Mouse (Mus musculus) neural tube, embryonic 14.5 days (tissue): ENCODE results near the gene Apoe. TPM values are rescaled to one million over a fixed set of nuclear protein-coding genes. Genes with fewer than 3 reads are reported as not detected.

Experiments used
- ATAC-seq: fragments of 200-750 bp; cut with Nextera tagmentation; 2 replicates; pipeline ENCODE4 v1.8.0; 2017; ENCODE audit warnings: low read depth, mild to moderate bottlenecking, moderate TSS enrichment, moderate library complexity
- H3K27ac ChIP-seq: fragments of 300-500 bp; sonication (generic); 2 replicates; pipeline ENCODE4 v1.5.1; 2014; ENCODE audit warnings: low read depth, mild to moderate bottlenecking, control low read depth, low read length, moderate library complexity, mixed read lengths
- H3K27me3 ChIP-seq: fragments of 300-500 bp; sonication (generic); 2 replicates; pipeline ENCODE4 v1.6.1; 2014; ENCODE audit warnings: low read length; ENCODE audit not compliant: control insufficient read depth, insufficient read depth
- H3K36me3 ChIP-seq: fragments of 300-500 bp; sonication (generic); 2 replicates; pipeline ENCODE4 v1.6.1; 2014; ENCODE audit warnings: low read length, mixed read lengths; ENCODE audit not compliant: control insufficient read depth, insufficient read depth
- H3K4me1 ChIP-seq: fragments of 300-500 bp; sonication (generic); 2 replicates; pipeline ENCODE4 v1.6.1; 2014; ENCODE audit warnings: low read length; ENCODE audit not compliant: control insufficient read depth, insufficient read depth
- H3K4me2 ChIP-seq: fragments of 300-500 bp; sonication (generic); 2 replicates; pipeline ENCODE4 v1.6.1; 2014; ENCODE audit warnings: mild to moderate bottlenecking, low read depth, low read length, control low read depth
- H3K4me3 ChIP-seq: fragments of 300-500 bp; sonication (generic); 2 replicates; pipeline ENCODE4 v1.5.1; 2014; ENCODE audit warnings: low read depth, low read length, control low read depth, mixed read lengths
- H3K9ac ChIP-seq: fragments of 300-500 bp; sonication (generic); replicated peaks from 2 replicates; pipeline ENCODE4 v1.6.1; 2014; ENCODE audit warnings: low read depth, mild to moderate bottlenecking, control low read depth, low read length, mixed read lengths
- H3K9me3 ChIP-seq: fragments of 300-500 bp; sonication (generic); 2 replicates; pipeline ENCODE4 v1.6.1; 2016; ENCODE audit warnings: low read length; ENCODE audit not compliant: control insufficient read depth
- whole genome bisulfite sequencing: fragments of 180-500 bp; shearing (Covaris S2); extraction: QIAGEN DNeasy Blood & Tissue Kit; methylation state at CpG from one replicate; pipeline ENCODE4 v1.1.7; 2014; 5-methylcytosine and 5-hydroxymethylcytosine counted together
- polyA plus RNA-seq: library from polyadenylated mRNA; unstranded; fragments of >200 nt; fragmentation: Nextera tagmentation; extraction: Ambion mirVana; gene quantifications from 2 replicates; pipeline ENCODE4 v1.2.1, GENCODE M21; 2014

Gene Apoe
- polyA plus RNA-seq = 310 and 558 TPM in 2 replicates

GRCm38 (mm10) chr7:19698907-19699826, at the start of gene Apoe:
TSS of gene Apoe (minus strand) at chr7:19699188.
- peak; percentile 66 for ATAC-seq

DNA sequence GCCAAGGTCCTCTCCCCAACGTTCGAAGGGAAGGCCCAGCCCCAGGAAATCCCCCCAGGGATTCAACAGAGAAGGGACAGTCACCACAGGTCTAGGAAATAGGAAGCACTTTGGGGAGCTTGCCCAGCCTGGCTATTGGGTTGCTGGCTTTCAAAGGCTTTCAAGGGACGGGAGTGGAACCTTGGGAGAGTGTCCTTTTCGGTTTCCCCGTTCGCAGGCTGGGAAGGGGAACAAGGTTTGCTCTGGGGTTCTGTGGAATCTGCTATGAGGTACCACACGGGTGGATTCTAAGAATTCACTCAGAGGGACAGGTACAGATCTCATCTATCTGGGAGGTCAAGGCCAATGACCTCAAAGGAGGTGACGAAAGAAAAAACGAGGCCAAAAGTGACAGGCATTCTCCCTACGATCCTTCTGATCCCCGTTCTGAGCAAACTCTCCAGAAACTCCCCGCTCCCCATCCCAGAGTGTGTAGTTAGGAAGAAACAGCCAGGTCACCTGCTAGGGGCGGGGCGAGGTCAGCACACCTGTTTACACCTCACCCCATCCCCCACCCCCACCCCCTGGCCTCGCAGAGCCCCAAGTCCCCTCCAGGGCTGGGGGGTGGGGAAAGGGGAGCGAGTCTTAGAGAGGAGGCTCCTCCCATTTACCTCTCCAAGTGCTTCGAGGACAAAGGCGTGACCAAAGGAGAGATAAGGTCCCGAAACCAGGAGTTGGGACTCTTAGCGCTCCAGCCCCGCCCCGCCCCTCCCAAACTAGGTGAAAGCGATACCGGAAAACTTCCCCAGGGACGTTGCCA, 48.6 kb upstream of the Apoe start:
- Histone ChIP-seq H3K4me3 (peak overlapping the region; percentile 82), H3K27ac (no peak overlapping the region), H3K4me2 (peak overlapping the region; percentile 68), H3K4me1 (peaks cover 23% of the 10 kb centered on the region), H3K9me3 (no peaks in the 10 kb centered on the region), H3K36me3 (0 out of 2 replicates have a peak, but pooled peaks cover 8% of the 10 kb centered on the region), H3K27me3 (no peaks in the 10 kb centered on the region), H3K9ac (no peak overlapping the region)
- 5% methylated on average over 25 of the region's 25 CpGs for WGBS
- ATAC-seq = no peak

More at GRCm38 (mm10) chr7:19698907-19699826, at the start of gene Apoe:
- Histone ChIP-seq H3K4me2 (peak within 1 kb of the TSS; percentile 47), H3K9me3 (no peaks in the 10 kb centered on the region), H3K27ac (no peak within 1 kb of the TSS), H3K9ac (peak within 1 kb of the TSS; percentile 39), H3K4me1 (peaks cover 5% of the 10 kb centered on the region), H3K4me3 (peak within 1 kb of the TSS; percentile 28), H3K27me3 (no peaks in the 10 kb centered on the region), H3K36me3 (no peaks in the 10 kb centered on the region)
- 2% methylated on average over 19 of the region's 20 CpGs for WGBS

DNA sequence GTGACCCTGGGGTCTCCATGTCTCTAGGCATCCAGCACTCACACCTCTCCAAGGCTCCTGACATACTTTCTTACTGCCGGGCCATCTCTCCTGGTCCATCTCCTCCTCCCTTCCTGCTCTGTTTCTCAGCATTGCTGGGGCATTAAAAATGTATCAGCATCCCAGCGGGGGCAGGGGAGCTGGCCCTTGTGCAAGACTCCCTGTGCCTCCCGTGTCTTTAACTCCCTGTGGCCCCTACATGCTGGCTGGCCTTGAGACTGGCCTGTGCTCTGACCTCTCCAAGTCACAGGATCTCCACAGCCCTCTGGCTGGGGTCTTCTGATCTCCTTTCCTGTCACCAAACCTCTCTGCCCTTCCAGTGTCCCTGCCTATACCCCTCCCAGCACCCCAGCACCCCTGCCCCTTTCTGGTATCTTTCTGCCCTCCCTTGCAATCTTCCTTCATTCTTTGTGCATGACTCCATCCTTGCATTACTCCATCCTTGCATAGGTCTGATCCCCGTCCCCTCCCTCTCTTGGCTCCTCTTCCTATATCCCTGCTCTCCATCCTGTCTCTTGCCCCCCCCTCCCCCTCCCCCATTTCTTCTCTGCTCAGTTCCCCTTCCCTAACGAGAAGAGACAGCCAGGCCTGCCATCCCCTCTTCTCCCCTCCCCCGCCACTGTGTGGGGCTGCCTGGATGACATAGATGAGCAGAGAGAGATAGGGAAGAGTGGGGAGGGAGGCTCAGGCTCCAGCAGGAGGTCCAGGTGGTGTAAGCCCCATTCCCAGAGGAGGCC, 47.6 kb upstream of the Apoe start:
- H3K36me3 ChIP-seq = 0 out of 2 replicates have a peak, but pooled peaks cover 8% of the 10 kb centered on the region

GRCm38 (mm10) chr7:19745971-19746370, 47.0 kb upstream of the Apoe start:
- Histone ChIP-seq H3K36me3 (0 out of 2 replicates have a peak, but pooled peaks cover 8% of the 10 kb centered on the region), H3K4me3 (no peak overlapping the region), H3K27ac (no peak overlapping the region), H3K9me3 (no peaks in the 10 kb centered on the region), H3K27me3 (no peaks in the 10 kb centered on the region), H3K9ac (no peak overlapping the region), H3K4me2 (no peak overlapping the region), H3K4me1 (peaks cover 23% of the 10 kb centered on the region)
- ATAC-seq = no peak
- WGBS = 89% methylated on average over 9 of the region's 10 CpGs

More for the DNA sequence above, 47.6 kb upstream of the Apoe start:
- H3K4me1 ChIP-seq = peaks cover 23% of the 10 kb centered on the region
- 39% methylated on average over 6 of the region's 6 CpGs for WGBS
- no peak overlapping the region for H3K4me3 ChIP-seq
- H3K27me3 ChIP-seq = no peaks in the 10 kb centered on the region
- peak overlapping the region; percentile 21; the same call in 1 of the 2 replicates for H3K4me2 ChIP-seq
- no peaks in the 10 kb centered on the region for H3K9me3 ChIP-seq
- no peak for ATAC-seq
- no peak overlapping the region for H3K27ac ChIP-seq
- H3K9ac ChIP-seq = peak overlapping the region; percentile 25; the same call in 1 of the 2 replicates

DNA sequence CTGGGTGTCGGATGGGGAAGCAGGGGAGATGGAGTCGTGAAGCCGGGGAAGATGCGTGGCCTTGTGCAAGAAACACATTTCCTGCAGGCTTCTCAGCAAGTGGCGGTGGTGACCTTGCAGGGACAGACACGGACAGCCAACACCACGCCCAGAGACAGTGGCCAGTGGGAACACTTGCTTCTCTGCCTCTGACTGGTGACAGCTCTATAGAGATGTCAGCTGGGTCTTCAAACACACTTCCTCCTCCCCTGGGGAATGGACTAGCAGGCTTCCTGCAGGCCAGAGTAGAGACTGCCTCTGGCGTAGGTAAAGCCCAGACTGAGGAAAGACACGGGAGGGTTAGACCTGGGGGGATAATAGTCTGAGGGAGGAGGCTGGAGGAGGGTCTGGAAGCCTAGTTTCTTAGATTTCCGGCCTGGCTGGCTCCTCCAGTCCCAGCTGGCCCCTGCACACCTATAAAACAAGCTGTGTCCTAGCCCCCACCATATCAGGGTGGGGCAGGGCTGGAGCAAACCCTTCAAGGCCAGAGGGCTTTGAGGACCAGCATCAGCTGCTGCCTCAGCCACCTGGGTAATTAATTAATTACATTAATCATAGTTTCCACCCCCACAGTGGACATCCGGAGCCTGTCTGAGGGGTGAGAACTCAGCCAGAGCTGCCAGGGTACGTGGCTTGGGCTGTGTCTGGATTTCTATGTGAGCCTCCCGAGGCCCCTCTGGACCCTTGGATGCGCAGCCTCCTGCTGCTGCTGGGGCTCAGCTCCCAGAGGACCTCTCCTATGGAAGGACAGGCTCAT, 45.8 kb upstream of the Apoe start:
- no peak overlapping the region for H3K27ac ChIP-seq
- no peak for ATAC-seq
- H3K9ac ChIP-seq = no peak overlapping the region
- H3K9me3 ChIP-seq = no peaks in the 10 kb centered on the region
- H3K4me2 ChIP-seq = no peak overlapping the region
- peaks cover 20% of the 10 kb centered on the region for H3K4me1 ChIP-seq
- H3K27me3 ChIP-seq = no peaks in the 10 kb centered on the region
- no peak overlapping the region for H3K4me3 ChIP-seq
- 59% methylated on average over 14 of the region's 14 CpGs for WGBS
- H3K36me3 ChIP-seq = 0 out of 2 replicates have a peak, but pooled peaks cover 8% of the 10 kb centered on the region

DNA sequence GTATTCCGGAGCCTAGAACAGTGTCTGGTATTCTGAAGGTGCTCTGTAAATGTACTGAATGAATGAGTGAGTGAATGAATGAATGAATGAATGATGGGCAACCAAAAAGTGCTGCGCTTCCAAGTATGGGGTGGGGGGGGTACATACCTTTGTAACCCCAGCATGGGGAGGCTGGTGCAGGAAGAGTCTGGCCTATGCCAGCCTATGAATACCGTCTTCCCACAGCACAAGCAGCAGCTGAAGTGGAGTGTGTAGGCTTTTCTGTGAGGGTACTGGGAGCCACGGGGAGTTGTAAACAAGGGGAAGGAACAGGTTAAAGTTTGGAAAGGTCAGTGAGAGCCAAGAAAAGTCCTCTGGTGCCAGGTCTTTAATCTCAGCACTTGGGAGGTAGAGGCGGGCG, 44.8 kb upstream of the Apoe start:
- H3K9ac ChIP-seq = no peak overlapping the region
- ATAC-seq = no peak
- peaks cover 20% of the 10 kb centered on the region for H3K4me1 ChIP-seq
- WGBS = 87% methylated on average over 6 of the region's 6 CpGs
- H3K9me3 ChIP-seq = no peaks in the 10 kb centered on the region
- no peak overlapping the region for H3K27ac ChIP-seq
- no peak overlapping the region for H3K4me2 ChIP-seq
- no peaks in the 10 kb centered on the region for H3K27me3 ChIP-seq
- 0 out of 2 replicates have a peak, but pooled peaks cover 8% of the 10 kb centered on the region for H3K36me3 ChIP-seq
- H3K4me3 ChIP-seq = no peak overlapping the region

GRCm38 (mm10) chr7:19742468-19742867, 43.5 kb upstream of the Apoe start:
- Histone ChIP-seq H3K4me2 (no peak overlapping the region), H3K9ac (no peak overlapping the region), H3K9me3 (no peaks in the 10 kb centered on the region), H3K27ac (no peak overlapping the region), H3K4me3 (no peak overlapping the region), H3K36me3 (0 out of 2 replicates have a peak, but pooled peaks cover 8% of the 10 kb centered on the region), H3K27me3 (no peaks in the 10 kb centered on the region), H3K4me1 (peaks cover 15% of the 10 kb centered on the region)
- no peak for ATAC-seq
- WGBS = 55% methylated on average over 5 of the region's 5 CpGs
